Mouse (Mus musculus): ENCODE measurements at regions not wholly inside any gene's neighbourhood (a gene's known extent, or its start where the extent isn't known, plus 50 kb on each side); places are given as distances from the start of the nearest gene placed in this dataset.

DNA sequence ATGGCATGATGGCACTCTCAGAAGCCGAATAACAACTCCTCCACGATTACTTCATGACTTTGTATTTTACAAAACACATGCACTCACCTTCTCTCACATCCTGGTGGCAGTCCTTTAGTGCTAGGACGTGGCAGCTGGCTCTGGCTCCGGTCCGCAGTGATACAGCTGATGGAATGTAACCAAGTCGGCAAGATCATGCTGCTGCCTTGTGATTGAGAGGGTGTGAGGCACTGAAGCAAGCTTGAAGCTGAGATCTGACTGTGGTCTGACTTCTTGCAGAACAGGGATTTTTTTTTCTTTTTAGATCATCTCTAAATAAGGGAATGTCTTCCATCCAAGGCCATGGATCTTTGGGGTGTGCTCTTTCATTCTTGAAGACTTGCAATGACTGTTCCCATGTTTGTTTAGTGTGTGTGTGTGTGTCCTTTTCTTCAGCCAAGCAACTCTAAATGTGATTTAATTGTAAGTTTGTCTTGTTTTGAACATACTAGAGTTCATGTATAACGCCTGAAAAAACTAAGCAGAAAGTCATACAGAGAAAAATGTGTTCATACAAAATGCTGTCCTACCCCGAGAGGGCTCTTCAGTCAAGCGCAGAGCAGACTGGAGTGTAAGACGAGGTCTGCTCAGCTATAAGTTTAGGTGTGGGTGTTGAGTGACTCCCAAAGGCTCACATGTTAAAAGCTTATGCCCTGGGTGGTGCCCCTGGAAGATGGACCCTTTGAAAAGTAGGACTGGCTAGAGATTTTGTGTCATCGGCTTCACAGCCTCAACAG is 116.1 kb upstream of the Ankrd55 start:
- DNase-seq (ENCODE audit: low spot score) = no peak

DNA sequence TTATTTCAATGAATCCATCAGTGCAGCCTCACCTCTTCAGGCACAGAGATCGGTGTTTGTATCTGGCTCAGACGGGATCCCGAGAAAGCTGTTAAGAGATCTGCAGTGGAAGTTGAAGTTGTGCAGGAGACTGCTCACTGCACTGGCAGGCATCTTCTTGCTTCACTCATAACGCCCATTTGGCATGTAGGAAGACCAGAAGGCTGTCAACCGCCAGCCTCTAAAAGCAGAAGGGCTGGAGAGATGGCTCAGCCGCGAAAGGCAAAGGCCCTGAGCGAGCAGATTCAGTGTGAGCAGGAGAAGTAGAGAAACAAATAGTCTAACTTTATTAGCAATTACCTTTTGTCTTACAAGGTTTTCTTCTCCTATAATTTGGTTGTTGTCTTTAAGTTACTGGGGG is 114.3 kb upstream of the Ankrd55 start:
- no peak for DNase-seq (ENCODE audit: low spot score)

GRCm38 (mm10) chr13:112178031-112178430 is 110.2 kb upstream of the Ankrd55 start:
- DNase-seq (ENCODE audit: low spot score) = no peak

GRCm38 (mm10) chr13:112183996-112184395 is 104.3 kb upstream of the Ankrd55 start:
- DNase-seq (ENCODE audit: low spot score) = no peak

DNA sequence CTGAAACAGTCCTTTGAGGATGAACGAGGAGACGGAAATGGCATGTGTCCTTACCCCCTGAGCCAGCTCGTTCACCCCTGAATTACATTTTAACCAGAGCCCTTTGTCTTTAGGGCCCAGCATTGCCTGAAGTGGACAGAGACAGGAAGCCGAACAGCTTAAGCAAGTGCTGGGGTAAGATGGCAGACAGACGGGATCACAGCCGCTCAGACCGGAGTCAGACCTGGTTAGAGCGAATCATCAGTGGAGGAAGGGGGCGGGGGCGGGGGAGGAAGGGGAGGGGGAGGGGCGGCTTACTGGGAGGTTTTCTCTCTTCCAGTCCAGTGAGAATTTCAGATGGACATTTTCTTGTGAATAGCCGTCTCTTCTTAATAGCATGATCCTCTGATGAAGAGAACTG is 103.1 kb upstream of the Ankrd55 start:
- no peak for DNase-seq (ENCODE audit: low spot score)

- no peak for DNase-seq (ENCODE audit: low spot score)
Measured at GRCm38 (mm10) chr13:112187226-112187625, 101.0 kb upstream of the Ankrd55 start.

DNA sequence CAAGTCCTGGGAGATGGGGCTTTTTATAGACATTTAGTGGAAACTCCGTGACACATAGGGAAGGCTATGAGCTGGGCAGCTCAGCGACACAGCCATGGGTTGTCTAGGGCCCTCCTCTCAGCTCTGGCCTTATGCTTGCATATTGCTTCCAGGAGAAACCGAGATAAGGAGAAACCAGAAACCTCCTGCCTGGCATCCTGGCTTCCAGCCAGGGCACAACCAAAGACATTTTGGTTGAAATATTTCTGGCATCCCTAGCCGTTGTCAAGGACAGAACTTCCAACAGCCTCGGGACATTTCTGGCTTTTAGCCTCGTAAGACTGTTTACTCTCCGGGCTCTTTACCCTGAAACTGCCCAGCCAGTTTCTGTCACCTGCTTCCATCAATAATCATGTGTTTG is 99.9 kb upstream of the Ankrd55 start:
- no peak for DNase-seq (ENCODE audit: low spot score)

GRCm38 (mm10) chr13:112188741-112189476 is 99.3 kb upstream of the Ankrd55 start:
- DNase-seq (ENCODE audit: low spot score) = no peak

DNA sequence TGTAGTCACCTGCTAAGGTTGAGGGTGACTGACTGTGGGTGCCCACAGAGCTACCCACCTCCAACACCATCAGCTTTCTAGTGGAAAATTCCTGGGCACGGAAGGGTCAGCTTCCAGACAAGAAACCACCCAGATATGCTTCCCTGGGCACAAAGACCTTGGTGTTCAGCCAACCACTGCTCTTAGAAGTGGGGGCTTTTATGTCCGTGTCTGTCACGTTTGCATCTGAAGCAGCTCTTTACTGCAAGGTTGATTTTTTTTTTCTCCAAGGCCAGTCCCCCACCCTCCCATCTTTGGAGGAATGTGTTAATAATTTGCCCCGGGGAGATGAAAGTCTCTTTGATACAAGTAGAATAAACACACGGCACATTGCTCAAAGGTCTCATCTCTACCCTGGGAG is 98.6 kb upstream of the Ankrd55 start:
- DNase-seq (ENCODE audit: low spot score) = no peak

GRCm38 (mm10) chr13:112192192-112192905 is 95.9 kb upstream of the Ankrd55 start:
- no peak for DNase-seq (ENCODE audit: low spot score)

GRCm38 (mm10) chr13:112193676-112194075 is 94.6 kb upstream of the Ankrd55 start:
- no peak for DNase-seq (ENCODE audit: low spot score)

GRCm38 (mm10) chr13:112194991-112195390 is 93.3 kb upstream of the Ankrd55 start:
- no peak for DNase-seq (ENCODE audit: low spot score)

GRCm38 (mm10) chr13:112196789-112197188 is 91.5 kb upstream of the Ankrd55 start:
- DNase-seq (ENCODE audit: low spot score) = peak; percentile 63

- no peak for DNase-seq (ENCODE audit: low spot score)
Measured at GRCm38 (mm10) chr13:112203721-112204120, 84.5 kb upstream of the Ankrd55 start.

GRCm38 (mm10) chr13:112204204-112204603 is 84.0 kb upstream of the Ankrd55 start:
- no peak for DNase-seq (ENCODE audit: low spot score)

- peak; percentile 40 for DNase-seq (ENCODE audit: low spot score)
Measured at GRCm38 (mm10) chr13:112204813-112205212, 83.4 kb upstream of the Ankrd55 start.

- DNase-seq (ENCODE audit: low spot score) = no peak
Measured at GRCm38 (mm10) chr13:112207617-112208235, 80.5 kb upstream of the Ankrd55 start.

GRCm38 (mm10) chr13:112211841-112212240 is 76.4 kb upstream of the Ankrd55 start:
- DNase-seq (ENCODE audit: low spot score) = no peak

GRCm38 (mm10) chr13:112212391-112212790 is 75.9 kb upstream of the Ankrd55 start:
- no peak for DNase-seq (ENCODE audit: low spot score)

GRCm38 (mm10) chr13:112213652-112214081 is 74.6 kb upstream of the Ankrd55 start:
- no peak for DNase-seq (ENCODE audit: low spot score)

GRCm38 (mm10) chr13:112216084-112216483 is 72.2 kb upstream of the Ankrd55 start:
- no peak for DNase-seq (ENCODE audit: low spot score)

DNA sequence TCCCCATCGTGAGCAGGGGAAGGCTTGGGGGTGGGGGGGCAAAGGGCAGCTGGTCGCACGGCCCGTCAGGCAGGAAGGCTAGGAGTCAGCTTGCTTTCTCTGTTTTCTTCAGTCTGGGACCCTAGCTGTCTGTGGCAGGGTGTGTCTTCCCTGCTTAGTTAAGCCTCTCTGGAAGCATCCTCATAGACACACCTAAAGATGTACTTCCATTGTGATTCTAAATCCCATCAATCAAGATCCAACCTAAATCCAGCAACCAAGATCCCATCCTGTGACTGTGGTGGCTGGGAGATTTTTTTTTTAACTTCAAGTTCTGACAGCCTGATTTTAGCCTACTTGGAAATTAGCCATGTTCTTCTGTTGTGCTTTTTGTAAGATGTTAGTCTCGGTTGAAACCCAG is 69.9 kb upstream of the Ankrd55 start:
- DNase-seq (ENCODE audit: low spot score) = no peak

Measured in retina, embryonic 14.5 days (tissue).